Comparison of ENCODE assay signal across 8 mouse cellular contexts in genomic region chr6:67532665-67533440, GRCm38 (mm10). TPM values are rescaled to one million over a fixed set of nuclear protein-coding genes. Genes with fewer than 3 reads are reported as not detected.
DNase-seq lines count a peak whose midpoint lies in the region; ATAC-seq and TF ChIP-seq lines count a peak whose summit lies in the region.

No protein-coding gene starts in this region.

- peak; percentile 50; the same call in 1 of the 2 replicates for ATAC-seq in forebrain, embryonic 14.5 days
- peak; percentile 68 for ATAC-seq in kidney, postnatal 0 days (replicated peaks; ENCODE audit: low FRiP score, low read depth)

- no peaks in the 10 kb centered on the region for H3K9me3 ChIP-seq in forebrain, embryonic 14.5 days (replicated peaks; ENCODE audit: control insufficient read depth, low read length)
- H3K9me3 ChIP-seq in kidney, postnatal 0 days (replicated peaks; ENCODE audit: low read length), result no peaks in the 10 kb centered on the region

- peaks cover 47% of the 10 kb centered on the region for H3K27me3 ChIP-seq in forebrain, embryonic 14.5 days (replicated peaks; ENCODE audit: control insufficient read depth, insufficient read depth, low read length)
- peaks cover 13% of the 10 kb centered on the region; the same call in 1 of the 2 replicates for H3K27me3 ChIP-seq in kidney, postnatal 0 days (ENCODE audit: insufficient read depth, low read length)
- H3K27me3 ChIP-seq in small intestine, adult 2 months (ENCODE audit: control insufficient read depth, insufficient read depth, low read length), result peaks cover 17% of the 10 kb centered on the region

- no peaks in the 10 kb centered on the region; the same call in 1 of the 2 replicates for H3K4me1 ChIP-seq in forebrain, embryonic 14.5 days (ENCODE audit: control insufficient read depth, insufficient read depth, low read length)
- no peaks in the 10 kb centered on the region for H3K4me1 ChIP-seq in kidney, postnatal 0 days (replicated peaks; ENCODE audit: insufficient read depth, low read length)
- H3K4me1 ChIP-seq in small intestine, adult 2 months (ENCODE audit: control insufficient read depth, insufficient read depth, insufficient read length, low read length), result 0 out of 2 replicates have a peak, but pooled peaks cover 2% of the 10 kb centered on the region

- no peaks in the 10 kb centered on the region for H3K36me3 ChIP-seq in forebrain, embryonic 14.5 days (ENCODE audit: control insufficient read depth, insufficient read depth, low read length)
- H3K36me3 ChIP-seq in kidney, postnatal 0 days (ENCODE audit: insufficient read depth, low read length), result no peaks in the 10 kb centered on the region
- no peaks in the 10 kb centered on the region for H3K36me3 ChIP-seq in small intestine, adult 2 months (ENCODE audit: control insufficient read depth, insufficient read depth, low read length)

- H3K4me3 ChIP-seq in left cerebral cortex, adult 2 months, result peak overlapping the region; percentile 19; the same call in 1 of the 2 replicates
- H3K4me3 ChIP-seq in forebrain, embryonic 14.5 days (ENCODE audit: low read depth, low read length), result peak overlapping the region; percentile 14
- peak overlapping the region; percentile 37 for H3K4me3 ChIP-seq in kidney, postnatal 0 days (replicated peaks; ENCODE audit: low read depth, low read length)
- H3K4me3 ChIP-seq in small intestine, adult 2 months (ENCODE audit: low read depth, low read length), result peak overlapping the region; percentile 5; the same call in 1 of the 2 replicates

- intact Hi-C loops in left cerebral cortex, adult 2 months (cut with DNase I), result loop anchor here (5.0 kb wide), 1 partner anchor 81 kb away; no protein-coding TSS in a partner anchor
- intact Hi-C loops in left cerebral cortex, postnatal 36 days (cut with DNase I), result no loop called here

- H3K4me2 ChIP-seq in forebrain, embryonic 14.5 days (ENCODE audit: low read length), result peak overlapping the region; percentile 37
- peak overlapping the region; percentile 61 for H3K4me2 ChIP-seq in kidney, postnatal 0 days (ENCODE audit: low read length)

- no peak for DNase-seq in left cerebral cortex, adult 2 months (ENCODE audit: extremely low spot score in 1 of 2, low spot score in 2 of 2)
- DNase-seq in left cerebral cortex, postnatal 36 days (ENCODE audit: low spot score in 2 of 2), result no peak
- peak; percentile 31 for DNase-seq in forebrain, embryonic 14.5 days (ENCODE audit: low spot score)
- DNase-seq in kidney, postnatal 0 days (ENCODE audit: low spot score), result peak; percentile 61
- peak; percentile 78 to 88 for DNase-seq in lung, postnatal 4 days
- DNase-seq in layer of hippocampus, adult 18-20 months (ENCODE audit: low spot score in 2 of 2), result no peak
- no peak for DNase-seq in left cerebral cortex, adult 8-10 months (ENCODE audit: low spot score in 2 of 2)

- TF ChIP-seq POLR2A in small intestine, adult 2 months (IDR thresholded peaks at IDR 0.05; ENCODE audit: low read depth, low read length), result no peak

- WGBS in forebrain, embryonic 14.5 days, result 9% methylated on average over 29 of the region's 29 CpGs
- 7% methylated on average over 29 of the region's 29 CpGs for WGBS in kidney, postnatal 0 days
- 12% methylated on average over 29 of the region's 29 CpGs for WGBS in small intestine, adult 2 months

- no peak overlapping the region for H3K27ac ChIP-seq in left cerebral cortex, adult 2 months
- no peak overlapping the region for H3K27ac ChIP-seq in forebrain, embryonic 14.5 days (ENCODE audit: low read depth, low read length)
- H3K27ac ChIP-seq in kidney, postnatal 0 days, result peak overlapping the region; percentile 68; the same call in 1 of the 2 replicates
- no peak overlapping the region for H3K27ac ChIP-seq in small intestine, adult 2 months (ENCODE audit: insufficient read depth, low read depth, low read length)

- H3K9ac ChIP-seq in forebrain, embryonic 14.5 days (ENCODE audit: low read length), result no peak overlapping the region
- H3K9ac ChIP-seq in kidney, postnatal 0 days (ENCODE audit: low read depth, low read length), result no peak overlapping the region

- TF ChIP-seq CTCF in left cerebral cortex, adult 2 months (IDR thresholded peaks at IDR 0.05), result no peak
- no peak for TF ChIP-seq CTCF in kidney, postnatal 0 days (IDR thresholded peaks at IDR 0.05; ENCODE audit: low read depth)
- TF ChIP-seq CTCF in small intestine, adult 2 months (IDR thresholded peaks at IDR 0.05; ENCODE audit: extremely low read depth, insufficient read length, insufficient replicate concordance, low read depth, low read length), result no peak

RNA-seq across cellular contexts. Expression of gene Tacstd2, which starts 2.7 kb away (rescaled TPM):
- total RNA-seq in left cerebral cortex, adult 2 months (2021), result not detected
- total RNA-seq in left cerebral cortex, postnatal 36 days (2021), result under 1 TPM in 1 of 2 experiments, not detected in 1; 0.25 TPM
- polyA plus RNA-seq in forebrain, embryonic 14.5 days (2014; fragmentation: Nextera tagmentation; extraction: Ambion mirVana), result 0.51 and 0.61 TPM in 2 replicates
- 140 and 145 TPM in 2 replicates for polyA plus RNA-seq in kidney, postnatal 0 days (2015; fragmentation: Nextera tagmentation; extraction: Ambion mirVana)
- polyA plus RNA-seq in small intestine, adult 2 months (2012; rRNA removed), result 0.10 and 0.57 TPM in 2 replicates
- 1 to 10 TPM; 1.1 to 1.9 TPM for total RNA-seq in layer of hippocampus, adult 18-20 months (2021)
- under 1 TPM in 1 of 4 experiments, not detected in 3; 0.28 TPM for total RNA-seq in left cerebral cortex, adult 8-10 months (2022)

RNA-seq across cellular contexts. Expression of gene Il23r, which starts 41.2 kb away (rescaled TPM):
- not detected for total RNA-seq in left cerebral cortex, adult 2 months (2021)
- total RNA-seq in left cerebral cortex, postnatal 36 days (2021), result not detected
- polyA plus RNA-seq in forebrain, embryonic 14.5 days (2014; fragmentation: Nextera tagmentation; extraction: Ambion mirVana), result not detected in 2 replicates
- polyA plus RNA-seq in kidney, postnatal 0 days (2015; fragmentation: Nextera tagmentation; extraction: Ambion mirVana), result 0.06 TPM in 1 of 2 replicates, not detected in the other
- 0.04 TPM in 1 of 2 replicates, not detected in the other for polyA plus RNA-seq in small intestine, adult 2 months (2012; rRNA removed)
- under 1 TPM in 1 of 2 experiments, not detected in 1; 0.12 TPM for total RNA-seq in layer of hippocampus, adult 18-20 months (2021)
- total RNA-seq in left cerebral cortex, adult 8-10 months (2022), result not detected

Comparison
In these comparisons a context has a peak if more than half of its experiments do, and no peak if none do; other contexts are left out.
1. DNase-seq: peak in forebrain, embryonic 14.5 days (single experiment), kidney, postnatal 0 days (single experiment) and lung, postnatal 4 days (2 of 2); none in left cerebral cortex, adult 2 months (0 of 2), left cerebral cortex, postnatal 36 days (0 of 2), layer of hippocampus, adult 18-20 months (0 of 2) and left cerebral cortex, adult 8-10 months (0 of 2).
2. Peak in every context shown above with its lines, with median percentiles within 50 percentile points of each other: H3K4me3 ChIP-seq.